Mouse (Mus musculus) MEL (cell line): Measurements from ENCODE around the gene Pop5.

Source experiments
- EP300 ChIP-seq, 2 experiments: IDR thresholded peaks; 2 replicates each; pipeline ENCODE4 v1.6.1; 2011; ENCODE audit warnings: improper control_type of control experiment in 2 of 2, low read length in 2 of 2, low read depth in 1 of 2, mild to moderate bottlenecking in 1 of 2
- GABPA ChIP-seq: IDR thresholded peaks from 2 replicates; pipeline ENCODE4 v1.6.1; 2012; ENCODE audit warnings: low read depth, mild to moderate bottlenecking, inconsistent platforms, low read length, improper control_type of control experiment, moderate library complexity
- GATA1 ChIP-seq: IDR thresholded peaks from 2 replicates; pipeline ENCODE4 v1.6.1; 2011; ENCODE audit warnings: low read depth, low read length, improper control_type of control experiment
- MEF2A ChIP-seq: IDR thresholded peaks from 2 replicates; pipeline ENCODE4 v1.6.1; 2014; ENCODE audit warnings: low read depth, mild to moderate bottlenecking, inconsistent platforms, low read length, improper control_type of control experiment; ENCODE audit not compliant: poor library complexity, insufficient replicate concordance, severe bottlenecking; ENCODE audit errors: extremely low read depth
- NRF1 ChIP-seq: IDR thresholded peaks from 2 replicates; pipeline ENCODE4 v1.6.1; 2014; ENCODE audit warnings: low read depth, mild to moderate bottlenecking, inconsistent platforms, low read length, improper control_type of control experiment, moderate library complexity; ENCODE audit not compliant: poor library complexity, insufficient read depth, severe bottlenecking
- POLR2A ChIP-seq, 2 experiments: IDR thresholded peaks; 2 replicates each; pipeline ENCODE4 v1.6.1; 2011 to 2012; ENCODE audit warnings: low read length in 2 of 2, mild to moderate bottlenecking in 2 of 2, control low read depth in 1 of 2, improper control_type of control experiment in 1 of 2, low read depth in 1 of 2, moderate library complexity in 1 of 2; ENCODE audit not compliant: control insufficient read depth in 1 of 2, insufficient read depth in 1 of 2, poor library complexity in 1 of 2
- POLR2AphosphoS5 ChIP-seq: IDR thresholded peaks from 2 replicates; pipeline ENCODE4 v1.6.1; 2012; ENCODE audit warnings: low read depth, borderline replicate concordance, mild to moderate bottlenecking, inconsistent platforms, low read length, moderate library complexity, mixed read lengths
- RCOR1 ChIP-seq: IDR thresholded peaks from 2 replicates; pipeline ENCODE4 v1.6.1; 2012; ENCODE audit warnings: low read depth, mild to moderate bottlenecking, inconsistent platforms, low read length, improper control_type of control experiment
- TAL1 ChIP-seq: IDR thresholded peaks from 2 replicates; pipeline ENCODE4 v1.6.1; 2012; ENCODE audit warnings: mild to moderate bottlenecking, inconsistent platforms, low read length, moderate library complexity, mixed read lengths
- ZKSCAN1 ChIP-seq: IDR thresholded peaks from 2 replicates; pipeline ENCODE4 v1.6.1; 2012; ENCODE audit warnings: low read depth, mild to moderate bottlenecking, inconsistent platforms, low read length, improper control_type of control experiment, moderate library complexity

GRCm38 (mm10) chr5:115260356-115260755, 24.7 kb downstream of the Pop5 start:
- TF ChIP-seq POLR2A (IDR thresholded peaks at IDR 0.05; ENCODE audit: control insufficient read depth in 1 of 2, insufficient read depth in 1 of 2, low read depth in 1 of 2, low read length in 2 of 2, poor library complexity in 1 of 2) = no peak
- TF ChIP-seq GATA1 = no peak
- no peak for TF ChIP-seq EP300 (IDR thresholded peaks at IDR 0.05; ENCODE audit: low read depth in 1 of 2, low read length in 2 of 2)
- TF ChIP-seq TAL1 = no peak
- no peak for TF ChIP-seq RCOR1
- TF ChIP-seq GABPA = no peak
- no peak for TF ChIP-seq MEF2A
- TF ChIP-seq POLR2AphosphoS5 = no peak
- no peak for TF ChIP-seq NRF1
- TF ChIP-seq ZKSCAN1 = no peak
